1 mouse cellular context compared by ENCODE assay signal in genomic region chr14:103345858-103346728, GRCm38 (mm10).
TF ChIP-seq lines count a peak whose summit lies in the region.

No protein-coding gene starts in this region.

TF ChIP-seq in MEL, 35 proteins besides CTCF, POLR2A, EP300 and RAD21 (continued from another document):
- TF ChIP-seq JUND (IDR thresholded peaks at IDR 0.05; ENCODE audit: low read depth, low read length) (no peak), SMC3 (IDR thresholded peaks at IDR 0.05; ENCODE audit: low read depth, low read length) (no peak)
